Mouse (Mus musculus): ENCODE data around the gene Trp53bp2. TPM values are rescaled to one million over a fixed set of nuclear protein-coding genes. Genes with fewer than 3 reads are reported as not detected.
A peak's percentile ranks its signal among the peaks of the same experiment; 100 is the strongest.

Trp53bp2 gene
- polyA plus RNA-seq, 1 experiment from 2014 or later = 4.1 TPM

GRCm38 (mm10) chr1:182502491-182503050 lies 93.6 kb downstream of the Trp53bp2 start:
- no peak for TF ChIP-seq CTCF (IDR thresholded peaks at IDR 0.05; ENCODE audit: low read depth)
- TF ChIP-seq EP300 (IDR thresholded peaks at IDR 0.05; ENCODE audit: low read depth) = no peak; the same call in 1 of the 2 replicates

GRCm38 (mm10) chr1:182503206-182503900 lies 94.4 kb downstream of the Trp53bp2 start:
- Histone ChIP-seq H3K36me3 (replicated peaks; ENCODE audit: insufficient read depth, low read length) (0 out of 2 replicates have a peak, but pooled peaks cover 5% of the 10 kb centered on the region), H3K27me3 (ENCODE audit: insufficient read depth, low read length) (no peaks in the 10 kb centered on the region), H3K4me1 (ENCODE audit: insufficient read depth) (peaks cover 44% of the 10 kb centered on the region), H3K9me3 (ENCODE audit: low read length) (no peaks in the 10 kb centered on the region), H3K4me2 (ENCODE audit: low read depth, low read length) (no peak overlapping the region), H3K9ac (replicated peaks) (no peak overlapping the region), H3K27ac (ENCODE audit: low read depth) (no peak overlapping the region), H3K4me3 (ENCODE audit: low read depth, low read length) (no peak overlapping the region)
- ATAC-seq (no peak), DNase-seq (no peak)
- 71% methylated on average over 13 of the region's 13 CpGs for WGBS (ENCODE audit: insufficient replicate concordance)
- no peak for TF ChIP-seq EP300 (IDR thresholded peaks at IDR 0.05; ENCODE audit: low read depth)
- no peak for TF ChIP-seq CTCF (IDR thresholded peaks at IDR 0.05; ENCODE audit: low read depth)

More at GRCm38 (mm10) chr1:182502491-182503050, 93.6 kb downstream of the Trp53bp2 start:
- H3K9ac ChIP-seq (replicated peaks) = no peak overlapping the region
- ATAC-seq = no peak
- H3K9me3 ChIP-seq (ENCODE audit: low read length) = no peaks in the 10 kb centered on the region
- no peaks in the 10 kb centered on the region for H3K27me3 ChIP-seq (ENCODE audit: insufficient read depth, low read length)
- WGBS (ENCODE audit: insufficient replicate concordance) = 60% methylated on average over 7 of the region's 7 CpGs
- no peak for DNase-seq
- H3K4me3 ChIP-seq (ENCODE audit: low read depth, low read length) = no peak overlapping the region
- H3K4me2 ChIP-seq (ENCODE audit: low read depth, low read length) = no peak overlapping the region
- H3K4me1 ChIP-seq (ENCODE audit: insufficient read depth) = peaks cover 48% of the 10 kb centered on the region
- 0 out of 2 replicates have a peak, but pooled peaks cover 5% of the 10 kb centered on the region for H3K36me3 ChIP-seq (replicated peaks; ENCODE audit: insufficient read depth, low read length)
- H3K27ac ChIP-seq (ENCODE audit: low read depth) = no peak overlapping the region

GRCm38 (mm10) chr1:182504223-182504622 lies 95.3 kb downstream of the Trp53bp2 start:
- DNase-seq = peak; percentile 75
- H3K36me3 ChIP-seq (replicated peaks; ENCODE audit: insufficient read depth, low read length) = 0 out of 2 replicates have a peak, but pooled peaks cover 5% of the 10 kb centered on the region
- no peak overlapping the region for H3K4me3 ChIP-seq (ENCODE audit: low read depth, low read length)
- ATAC-seq = peak; percentile 49
- H3K27me3 ChIP-seq (ENCODE audit: insufficient read depth, low read length) = no peaks in the 10 kb centered on the region
- 0 out of 2 replicates have a peak overlapping the region, but pooled peaks have one; percentile 22 for H3K27ac ChIP-seq (ENCODE audit: low read depth)
- no peaks in the 10 kb centered on the region for H3K9me3 ChIP-seq (ENCODE audit: low read length)
- peaks cover 40% of the 10 kb centered on the region for H3K4me1 ChIP-seq (ENCODE audit: insufficient read depth)
- H3K4me2 ChIP-seq (ENCODE audit: low read depth, low read length) = 0 out of 2 replicates have a peak overlapping the region, but pooled peaks have one; percentile 26
- H3K9ac ChIP-seq (replicated peaks) = no peak overlapping the region
- 20% methylated on average over 4 of the region's 4 CpGs for WGBS (ENCODE audit: insufficient replicate concordance)
- TF ChIP-seq CTCF (IDR thresholded peaks at IDR 0.05; ENCODE audit: low read depth) (no peak), EP300 (IDR thresholded peaks at IDR 0.05; ENCODE audit: low read depth) (peak; percentile 35; the same call in 1 of the 2 replicates)

DNA sequence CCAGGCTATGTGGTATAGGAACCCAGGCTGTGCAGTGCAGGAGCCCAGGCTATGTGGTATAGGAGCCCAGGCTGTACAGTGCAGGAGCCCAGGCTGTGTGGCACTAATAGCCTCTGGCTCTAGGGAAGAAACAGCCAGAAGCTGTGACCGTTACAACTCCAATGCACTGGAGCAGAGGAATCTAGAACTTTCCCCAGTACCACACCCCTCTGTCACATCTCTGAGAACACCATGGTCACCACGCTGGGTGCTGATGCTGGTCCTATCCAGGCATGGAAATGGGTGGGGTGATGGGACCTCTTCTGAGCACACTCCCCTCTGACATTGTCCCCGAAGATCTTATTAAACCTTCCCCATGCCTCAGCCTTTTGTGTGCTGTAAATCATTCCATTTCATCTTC lies 96.3 kb downstream of the Trp53bp2 start:
- TF ChIP-seq EP300 (IDR thresholded peaks at IDR 0.05; ENCODE audit: low read depth) (no peak), CTCF (IDR thresholded peaks at IDR 0.05; ENCODE audit: low read depth) (no peak)
- Histone ChIP-seq H3K27ac (ENCODE audit: low read depth) (no peak overlapping the region), H3K9ac (replicated peaks) (no peak overlapping the region), H3K4me1 (ENCODE audit: insufficient read depth) (peaks cover 34% of the 10 kb centered on the region), H3K27me3 (ENCODE audit: insufficient read depth, low read length) (no peaks in the 10 kb centered on the region), H3K4me3 (ENCODE audit: low read depth, low read length) (no peak overlapping the region), H3K9me3 (ENCODE audit: low read length) (no peaks in the 10 kb centered on the region), H3K36me3 (replicated peaks; ENCODE audit: insufficient read depth, low read length) (peaks cover 8% of the 10 kb centered on the region; the same call in 1 of the 2 replicates), H3K4me2 (ENCODE audit: low read depth, low read length) (no peak overlapping the region)
- ATAC-seq (no peak), DNase-seq (no peak)
- WGBS (ENCODE audit: insufficient replicate concordance) = 77% methylated on average over 3 of the region's 3 CpGs

- TF ChIP-seq EP300 (IDR thresholded peaks at IDR 0.05; ENCODE audit: low read depth) (0 out of 2 replicates have a peak, but pooled peaks have one; percentile 29), CTCF (IDR thresholded peaks at IDR 0.05; ENCODE audit: low read depth) (peak; percentile 63)
- H3K27me3 ChIP-seq (ENCODE audit: insufficient read depth, low read length) = no peaks in the 10 kb centered on the region
- ATAC-seq (peak; percentile 79), DNase-seq (peak; percentile 61)
- 27% methylated on average over 7 of the region's 7 CpGs for WGBS (ENCODE audit: insufficient replicate concordance)
- H3K4me1 ChIP-seq (ENCODE audit: insufficient read depth) = peaks cover 31% of the 10 kb centered on the region
- no peak overlapping the region for H3K4me3 ChIP-seq (ENCODE audit: low read depth, low read length)
- peak overlapping the region; percentile 74 for H3K27ac ChIP-seq (ENCODE audit: low read depth)
- H3K9ac ChIP-seq (replicated peaks) = no peak overlapping the region; the same call in 1 of the 2 replicates
- H3K4me2 ChIP-seq (ENCODE audit: low read depth, low read length) = peak overlapping the region; percentile 34
- no peaks in the 10 kb centered on the region for H3K9me3 ChIP-seq (ENCODE audit: low read length)
- peaks cover 11% of the 10 kb centered on the region; the same call in 1 of the 2 replicates for H3K36me3 ChIP-seq (replicated peaks; ENCODE audit: insufficient read depth, low read length)
Observed at GRCm38 (mm10) chr1:182506229-182506986, 97.4 kb downstream of the Trp53bp2 start.

All from liver, postnatal 0 days (tissue).